Mouse (Mus musculus): ENCODE measurements around the gene Olfr172. TPM values are rescaled to one million over a fixed set of nuclear protein-coding genes. Genes with fewer than 3 reads are reported as not detected.

Gene Olfr172
- polyA plus RNA-seq, 1 experiment from 2014 or later: not detected

- Histone ChIP-seq H3K27ac (replicated peaks) (no peak overlapping the region), H3K27me3 (ENCODE audit: low read depth, poor library complexity, severe bottlenecking) (no peaks in the 10 kb centered on the region), H3K9me3 (replicated peaks) (no peaks in the 10 kb centered on the region), H3K36me3 (no peaks in the 10 kb centered on the region), H3K4me3 (no peak overlapping the region), H3K4me1 (peaks cover 3% of the 10 kb centered on the region; the same call in 1 of the 2 replicates)
- DNase-seq (ENCODE audit: low spot score): no peak
- WGBS: 82% methylated on average over 4 of the region's 4 CpGs
Measured at GRCm38 (mm10) chr16:58715018-58715417, 48.0 kb downstream of the Olfr172 start.

- WGBS: 91% methylated on average over 1 of the region's 1 CpGs
- Histone ChIP-seq H3K27me3 (ENCODE audit: low read depth, poor library complexity, severe bottlenecking) (no peaks in the 10 kb centered on the region), H3K36me3 (no peaks in the 10 kb centered on the region), H3K4me1 (peaks cover 3% of the 10 kb centered on the region; the same call in 1 of the 2 replicates), H3K27ac (replicated peaks) (no peak overlapping the region), H3K9me3 (replicated peaks) (no peaks in the 10 kb centered on the region), H3K4me3 (no peak overlapping the region)
- DNase-seq (ENCODE audit: low spot score): no peak
Measured at GRCm38 (mm10) chr16:58713128-58713527, 49.8 kb downstream of the Olfr172 start.

- WGBS: 80% methylated on average over 8 of the region's 8 CpGs
- Histone ChIP-seq H3K36me3 (no peaks in the 10 kb centered on the region), H3K4me3 (no peak overlapping the region), H3K9me3 (replicated peaks) (no peaks in the 10 kb centered on the region), H3K4me1 (no peaks in the 10 kb centered on the region), H3K27me3 (ENCODE audit: low read depth, poor library complexity, severe bottlenecking) (no peaks in the 10 kb centered on the region), H3K27ac (replicated peaks) (no peak overlapping the region)
- DNase-seq (ENCODE audit: low spot score): no peak
Measured at GRCm38 (mm10) chr16:58712221-58712620, 50.8 kb downstream of the Olfr172 start.

Small RNA genes lying within 50 kb of the gene (microRNA-seq; reads per million reads assigned to microRNA genes)
- gene Gm27564: not detected

Other genes starting within 250 kb of the Olfr172 start
- 9.3 and 12.5 TPM in 2 replicates for gene St3gal6, start 238.9 kb downstream of the Olfr172 start, polyA plus RNA-seq (2016; fragmentation: Nextera tagmentation; extraction: Ambion mirVana)
- gene Gm813, start 146.2 kb downstream of the Olfr172 start, polyA plus RNA-seq (2016; fragmentation: Nextera tagmentation; extraction: Ambion mirVana): not detected in 2 replicates
- not detected in 2 replicates for gene E330017A01Rik, start 124.4 kb downstream of the Olfr172 start, polyA plus RNA-seq (2016; fragmentation: Nextera tagmentation; extraction: Ambion mirVana)
- gene Cpox, start 92.9 kb downstream of the Olfr172 start, polyA plus RNA-seq (2016; fragmentation: Nextera tagmentation; extraction: Ambion mirVana): 20.6 and 24.1 TPM in 2 replicates
- 0.09 TPM in 1 of 2 replicates, not detected in the other for gene Gpr15, start 44.1 kb downstream of the Olfr172 start, polyA plus RNA-seq (2016; fragmentation: Nextera tagmentation; extraction: Ambion mirVana)
- gene Cldnd1, start 35.3 kb downstream of the Olfr172 start, polyA plus RNA-seq (2016; fragmentation: Nextera tagmentation; extraction: Ambion mirVana): 104 and 115 TPM in 2 replicates
- not detected in 2 replicates for gene Olfr173, start 37.1 kb upstream of the Olfr172 start, polyA plus RNA-seq (2016; fragmentation: Nextera tagmentation; extraction: Ambion mirVana)
- not detected in 2 replicates for gene Olfr175-ps1, start 63.6 kb upstream of the Olfr172 start, polyA plus RNA-seq (2016; fragmentation: Nextera tagmentation; extraction: Ambion mirVana)
- not detected in 2 replicates for gene Olfr177, start 111.6 kb upstream of the Olfr172 start, polyA plus RNA-seq (2016; fragmentation: Nextera tagmentation; extraction: Ambion mirVana)
- gene Olfr178, start 128.9 kb upstream of the Olfr172 start, polyA plus RNA-seq (2016; fragmentation: Nextera tagmentation; extraction: Ambion mirVana): not detected in 2 replicates
- gene Olfr181, start 165.6 kb upstream of the Olfr172 start, polyA plus RNA-seq (2016; fragmentation: Nextera tagmentation; extraction: Ambion mirVana): not detected in 2 replicates
- not detected in 2 replicates for gene Olfr180, start 166.2 kb upstream of the Olfr172 start, polyA plus RNA-seq (2016; fragmentation: Nextera tagmentation; extraction: Ambion mirVana)
- not detected in 2 replicates for gene Olfr183, start 232.2 kb upstream of the Olfr172 start, polyA plus RNA-seq (2016; fragmentation: Nextera tagmentation; extraction: Ambion mirVana)

Data from midbrain, embryonic 10.5 days (tissue).